Mouse (Mus musculus): ENCODE results near the gene Angel1. TPM values are rescaled to one million over a fixed set of nuclear protein-coding genes. Genes with fewer than 3 reads are reported as not detected.

The Angel1 gene
- polyA plus RNA-seq, 1 experiment from 2014 or later, result 12.5 TPM

GRCm38 (mm10) chr12:86678591-86679545 lies 47.4 kb downstream of the Angel1 start, which contains the start of gene Vash1:
Gene Vash1 (plus strand): TSS chr12:86678700.
- peaks cover 18% of the 10 kb centered on the region for H3K4me1 ChIP-seq (ENCODE audit: control insufficient read depth, insufficient read depth, low read length)
- no peaks in the 10 kb centered on the region for H3K27me3 ChIP-seq (ENCODE audit: control insufficient read depth, insufficient read depth, low read length)
- H3K36me3 ChIP-seq (ENCODE audit: control insufficient read depth, insufficient read depth, low read length), result no peaks in the 10 kb centered on the region
- peak; percentile 83 for ATAC-seq (ENCODE audit: low FRiP score)
- peak within 1 kb of the TSS; percentile 92 for H3K9ac ChIP-seq (ENCODE audit: low read length)
- WGBS, result under 1% methylated on average over 85 of the region's 94 CpGs
- H3K9me3 ChIP-seq (ENCODE audit: control insufficient read depth, low read length), result no peaks in the 10 kb centered on the region
- H3K4me3 ChIP-seq (ENCODE audit: low read depth, low read length), result peak within 1 kb of the TSS; percentile 55
- DNase-seq (ENCODE audit: low spot score, missing footprints), result peak; percentile 98
- peak within 1 kb of the TSS; percentile 75 for H3K4me2 ChIP-seq
- peak within 1 kb of the TSS; percentile 91 for H3K27ac ChIP-seq (ENCODE audit: low read depth, low read length)

GRCm38 (mm10) chr12:86672507-86672906 lies 53.8 kb downstream of the Angel1 start:
- Histone ChIP-seq H3K36me3 (ENCODE audit: control insufficient read depth, insufficient read depth, low read length) (no peaks in the 10 kb centered on the region), H3K4me2 (no peak overlapping the region), H3K27ac (ENCODE audit: low read depth, low read length) (no peak overlapping the region), H3K4me1 (ENCODE audit: control insufficient read depth, insufficient read depth, low read length) (no peaks in the 10 kb centered on the region), H3K4me3 (ENCODE audit: low read depth, low read length) (no peak overlapping the region), H3K9me3 (ENCODE audit: control insufficient read depth, low read length) (no peaks in the 10 kb centered on the region), H3K27me3 (ENCODE audit: control insufficient read depth, insufficient read depth, low read length) (no peaks in the 10 kb centered on the region), H3K9ac (ENCODE audit: low read length) (no peak overlapping the region)
- ATAC-seq (ENCODE audit: low FRiP score) (no peak), DNase-seq (ENCODE audit: low spot score, missing footprints) (no peak)
- 81% methylated on average over 5 of the region's 5 CpGs for WGBS

GRCm38 (mm10) chr12:86672105-86672504 lies 54.2 kb downstream of the Angel1 start:
- ATAC-seq (ENCODE audit: low FRiP score) (no peak), DNase-seq (ENCODE audit: low spot score, missing footprints) (peak; percentile 59)
- Histone ChIP-seq H3K4me2 (no peak overlapping the region), H3K9ac (ENCODE audit: low read length) (no peak overlapping the region), H3K36me3 (ENCODE audit: control insufficient read depth, insufficient read depth, low read length) (no peaks in the 10 kb centered on the region), H3K4me1 (ENCODE audit: control insufficient read depth, insufficient read depth, low read length) (no peaks in the 10 kb centered on the region), H3K27me3 (ENCODE audit: control insufficient read depth, insufficient read depth, low read length) (no peaks in the 10 kb centered on the region), H3K27ac (ENCODE audit: low read depth, low read length) (no peak overlapping the region), H3K4me3 (ENCODE audit: low read depth, low read length) (no peak overlapping the region), H3K9me3 (ENCODE audit: control insufficient read depth, low read length) (no peaks in the 10 kb centered on the region)
- 79% methylated on average over 4 of the region's 4 CpGs for WGBS

DNA sequence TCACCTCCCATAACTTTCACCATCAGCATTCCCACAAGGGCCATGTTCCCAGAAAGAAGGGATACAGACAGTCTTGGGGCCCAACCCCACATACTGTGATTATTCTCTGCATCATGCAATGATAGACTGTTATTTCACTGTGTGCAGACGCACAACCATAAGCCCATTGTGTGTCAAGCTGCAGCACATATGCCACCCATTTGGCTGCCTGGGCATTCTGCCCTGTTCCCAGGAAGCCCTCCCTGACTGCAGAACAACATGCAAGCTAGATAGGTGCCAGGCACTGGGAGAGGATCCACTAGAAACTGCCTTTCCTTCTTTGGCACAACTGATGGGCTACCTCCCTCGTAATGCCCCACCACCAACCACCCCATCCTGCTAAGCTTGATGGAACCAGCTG lies 57.9 kb downstream of the Angel1 start:
- ATAC-seq (ENCODE audit: low FRiP score) (no peak), DNase-seq (ENCODE audit: low spot score, missing footprints) (no peak)
- Histone ChIP-seq H3K36me3 (ENCODE audit: control insufficient read depth, insufficient read depth, low read length) (no peaks in the 10 kb centered on the region), H3K4me1 (ENCODE audit: control insufficient read depth, insufficient read depth, low read length) (no peaks in the 10 kb centered on the region), H3K27me3 (ENCODE audit: control insufficient read depth, insufficient read depth, low read length) (no peaks in the 10 kb centered on the region), H3K9me3 (ENCODE audit: control insufficient read depth, low read length) (no peaks in the 10 kb centered on the region), H3K27ac (ENCODE audit: low read depth, low read length) (no peak overlapping the region), H3K9ac (ENCODE audit: low read length) (no peak overlapping the region), H3K4me2 (no peak overlapping the region), H3K4me3 (ENCODE audit: low read depth, low read length) (no peak overlapping the region)
- WGBS, result 93% methylated on average over 2 of the region's 2 CpGs

DNA sequence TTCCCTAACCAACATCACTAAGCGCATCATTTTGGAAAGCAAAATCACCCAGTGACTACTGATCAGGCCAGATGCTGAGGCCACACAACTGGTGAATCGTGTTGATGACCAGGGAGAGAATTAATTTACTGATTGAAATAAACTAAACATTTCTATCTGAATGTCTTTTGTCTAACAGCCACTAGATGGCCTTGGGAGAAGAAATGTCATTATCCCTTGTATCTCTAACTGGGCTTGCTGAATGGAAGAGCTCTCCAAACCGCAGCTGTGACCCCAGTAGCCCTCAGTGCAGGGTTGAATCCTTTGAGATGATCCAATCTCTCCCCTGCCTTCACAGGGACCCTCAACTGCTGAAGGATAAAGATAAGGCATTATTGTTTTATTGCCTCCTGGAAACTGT lies 60.6 kb downstream of the Angel1 start:
- no peak overlapping the region for H3K9ac ChIP-seq (ENCODE audit: low read length)
- WGBS, result 64% methylated on average over 3 of the region's 3 CpGs
- no peaks in the 10 kb centered on the region for H3K27me3 ChIP-seq (ENCODE audit: control insufficient read depth, insufficient read depth, low read length)
- no peaks in the 10 kb centered on the region for H3K36me3 ChIP-seq (ENCODE audit: control insufficient read depth, insufficient read depth, low read length)
- no peaks in the 10 kb centered on the region for H3K4me1 ChIP-seq (ENCODE audit: control insufficient read depth, insufficient read depth, low read length)
- no peak overlapping the region for H3K4me3 ChIP-seq (ENCODE audit: low read depth, low read length)
- no peak overlapping the region for H3K27ac ChIP-seq (ENCODE audit: low read depth, low read length)
- no peaks in the 10 kb centered on the region for H3K9me3 ChIP-seq (ENCODE audit: control insufficient read depth, low read length)
- DNase-seq (ENCODE audit: low spot score, missing footprints) (peak; percentile 33), ATAC-seq (ENCODE audit: low FRiP score) (no peak)
- no peak overlapping the region for H3K4me2 ChIP-seq

- Histone ChIP-seq H3K4me3 (ENCODE audit: low read depth, low read length) (no peak overlapping the region), H3K27me3 (ENCODE audit: control insufficient read depth, insufficient read depth, low read length) (no peaks in the 10 kb centered on the region), H3K4me1 (ENCODE audit: control insufficient read depth, insufficient read depth, low read length) (peaks cover 8% of the 10 kb centered on the region), H3K9me3 (ENCODE audit: control insufficient read depth, low read length) (no peaks in the 10 kb centered on the region), H3K27ac (ENCODE audit: low read depth, low read length) (no peak overlapping the region), H3K4me2 (no peak overlapping the region), H3K9ac (ENCODE audit: low read length) (no peak overlapping the region), H3K36me3 (ENCODE audit: control insufficient read depth, insufficient read depth, low read length) (no peaks in the 10 kb centered on the region)
- 87% methylated on average over 2 of the region's 2 CpGs for WGBS
- ATAC-seq (ENCODE audit: low FRiP score) (no peak), DNase-seq (ENCODE audit: low spot score, missing footprints) (peak; percentile 53)
Observed at GRCm38 (mm10) chr12:86660466-86660865, 65.8 kb downstream of the Angel1 start.

- no peak overlapping the region for H3K4me2 ChIP-seq
- DNase-seq (ENCODE audit: low spot score, missing footprints) (peak; percentile 88), ATAC-seq (ENCODE audit: low FRiP score) (peak; percentile 61)
- peaks cover 8% of the 10 kb centered on the region for H3K4me1 ChIP-seq (ENCODE audit: control insufficient read depth, insufficient read depth, low read length)
- no peaks in the 10 kb centered on the region for H3K27me3 ChIP-seq (ENCODE audit: control insufficient read depth, insufficient read depth, low read length)
- H3K36me3 ChIP-seq (ENCODE audit: control insufficient read depth, insufficient read depth, low read length), result no peaks in the 10 kb centered on the region
- no peak overlapping the region for H3K9ac ChIP-seq (ENCODE audit: low read length)
- no peaks in the 10 kb centered on the region for H3K9me3 ChIP-seq (ENCODE audit: control insufficient read depth, low read length)
- H3K27ac ChIP-seq (ENCODE audit: low read depth, low read length), result peak overlapping the region; percentile 61; the same call in 1 of the 2 replicates
- no peak overlapping the region for H3K4me3 ChIP-seq (ENCODE audit: low read depth, low read length)
- 22% methylated on average over 6 of the region's 6 CpGs for WGBS
Observed at GRCm38 (mm10) chr12:86659447-86659968, 66.8 kb downstream of the Angel1 start.

DNA sequence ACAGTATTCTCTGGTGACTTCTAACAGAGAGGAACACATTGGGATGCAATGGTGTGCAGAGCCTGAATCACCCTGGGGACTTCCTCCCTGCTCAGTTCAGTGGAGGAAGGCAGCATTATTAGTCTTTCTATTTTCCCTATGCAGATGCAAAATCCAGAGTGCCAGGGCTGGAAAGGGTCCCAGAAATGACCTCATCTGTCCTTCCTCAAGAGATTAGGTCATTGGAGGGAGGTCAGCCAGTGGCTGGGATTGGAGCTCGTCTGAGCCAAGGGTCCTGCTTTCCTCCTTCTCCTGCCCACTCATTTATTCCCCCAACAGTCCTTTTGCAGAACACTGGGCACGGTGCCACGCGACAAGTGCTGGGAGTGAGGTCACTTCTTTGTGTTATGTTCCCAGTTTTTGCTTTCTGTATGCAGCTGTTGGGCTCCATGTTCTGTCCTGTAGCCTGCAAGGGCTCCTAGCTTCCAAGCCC lies 73.7 kb downstream of the Angel1 start:
- H3K36me3 ChIP-seq (ENCODE audit: control insufficient read depth, insufficient read depth, low read length), result no peaks in the 10 kb centered on the region
- H3K27ac ChIP-seq (ENCODE audit: low read depth, low read length), result no peak overlapping the region
- H3K9ac ChIP-seq (ENCODE audit: low read length), result no peak overlapping the region
- no peak overlapping the region for H3K4me2 ChIP-seq
- DNase-seq (ENCODE audit: low spot score, missing footprints) (no peak), ATAC-seq (ENCODE audit: low FRiP score) (no peak)
- H3K4me3 ChIP-seq (ENCODE audit: low read depth, low read length), result no peak overlapping the region
- no peaks in the 10 kb centered on the region for H3K27me3 ChIP-seq (ENCODE audit: control insufficient read depth, insufficient read depth, low read length)
- no peaks in the 10 kb centered on the region for H3K9me3 ChIP-seq (ENCODE audit: control insufficient read depth, low read length)
- WGBS, result 77% methylated on average over 4 of the region's 4 CpGs
- no peaks in the 10 kb centered on the region; the same call in 1 of the 2 replicates for H3K4me1 ChIP-seq (ENCODE audit: control insufficient read depth, insufficient read depth, low read length)

DNA sequence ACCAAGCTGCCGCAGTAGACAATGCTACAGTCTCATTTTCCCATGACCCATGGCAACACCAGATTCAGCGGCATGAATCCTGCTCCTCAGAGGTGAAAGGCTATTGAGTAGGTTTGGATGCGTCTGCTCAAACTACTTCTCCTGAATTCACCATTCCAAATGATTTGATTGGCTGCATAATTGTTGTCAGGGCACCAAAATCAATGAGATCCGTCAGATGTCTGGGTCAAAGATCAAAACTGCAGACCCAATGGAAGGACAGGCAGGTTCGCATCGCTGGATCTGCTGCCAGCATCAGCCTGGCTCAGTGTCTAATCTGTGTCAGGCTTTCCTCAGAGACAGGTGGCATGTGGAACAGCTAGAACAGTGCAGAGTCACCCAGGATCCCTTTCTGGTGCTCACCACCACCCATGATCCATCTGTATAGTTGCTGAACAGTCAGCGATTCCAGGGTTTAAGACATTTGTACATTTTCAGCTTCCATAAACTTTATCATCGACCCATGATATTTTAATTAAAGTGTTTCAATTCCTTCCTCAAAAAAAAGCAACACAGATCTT lies 74.9 kb downstream of the Angel1 start:
- no peak overlapping the region for H3K4me3 ChIP-seq (ENCODE audit: low read depth, low read length)
- no peak overlapping the region for H3K27ac ChIP-seq (ENCODE audit: low read depth, low read length)
- ATAC-seq (ENCODE audit: low FRiP score), result no peak
- no peak overlapping the region for H3K4me2 ChIP-seq
- no peaks in the 10 kb centered on the region for H3K27me3 ChIP-seq (ENCODE audit: control insufficient read depth, insufficient read depth, low read length)
- WGBS, result 87% methylated on average over 8 of the region's 8 CpGs
- H3K4me1 ChIP-seq (ENCODE audit: control insufficient read depth, insufficient read depth, low read length), result peaks cover 2% of the 10 kb centered on the region
- H3K9me3 ChIP-seq (ENCODE audit: control insufficient read depth, low read length), result no peaks in the 10 kb centered on the region
- no peak for DNase-seq (ENCODE audit: low spot score, missing footprints)
- no peaks in the 10 kb centered on the region for H3K36me3 ChIP-seq (ENCODE audit: control insufficient read depth, insufficient read depth, low read length)
- H3K9ac ChIP-seq (ENCODE audit: low read length), result no peak overlapping the region

Measured in midbrain, embryonic 11.5 days (tissue).